Mouse (Mus musculus) hindbrain, embryonic 15.5 days (tissue): Measurements from ENCODE around the gene Dapp1. TPM values are rescaled to one million over a fixed set of nuclear protein-coding genes. Genes with fewer than 3 reads are reported as not detected.
"Not testable (repeated sequence)": the region's sequence is repeated elsewhere in the genome, so short reads cannot be mapped to it uniquely, and the experiment has no call there.

Experiments
- ATAC-seq: fragments of 200-750 bp; cut with Nextera tagmentation; 2 replicates; pipeline ENCODE4 v1.8.0; 2017; ENCODE audit warnings: low read depth, moderate number of reproducible peaks, moderate TSS enrichment; ENCODE audit not compliant: low FRiP score
- H3K27ac ChIP-seq: fragments of 300-500 bp; sonication (generic); replicated peaks from 2 replicates; pipeline ENCODE4 v1.5.1; 2015; ENCODE audit warnings: mild to moderate bottlenecking, inconsistent platforms
- H3K27me3 ChIP-seq: fragments of 300-500 bp; sonication (generic); 2 replicates; pipeline ENCODE4 v1.6.1; 2015; ENCODE audit warnings: control low read depth, inconsistent platforms
- H3K36me3 ChIP-seq: fragments of 300-500 bp; sonication (generic); 2 replicates; pipeline ENCODE4 v1.6.1; 2015; ENCODE audit warnings: control low read depth, inconsistent platforms
- H3K4me1 ChIP-seq: fragments of 300-500 bp; sonication (generic); replicated peaks from 2 replicates; pipeline ENCODE4 v1.6.1; 2015; ENCODE audit warnings: control low read depth, inconsistent platforms
- H3K4me2 ChIP-seq: fragments of 300-500 bp; sonication (generic); 2 replicates; pipeline ENCODE4 v1.6.1; 2015; ENCODE audit warnings: moderate library complexity, mild to moderate bottlenecking, inconsistent platforms
- H3K4me3 ChIP-seq: fragments of 300-500 bp; sonication (generic); 2 replicates; pipeline ENCODE4 v1.5.1; 2015; ENCODE audit warnings: mild to moderate bottlenecking, inconsistent platforms
- H3K9ac ChIP-seq: fragments of 300-500 bp; sonication (generic); 2 replicates; pipeline ENCODE4 v1.6.1; 2015; ENCODE audit warnings: inconsistent platforms
- H3K9me3 ChIP-seq: fragments of 300-500 bp; sonication (generic); 2 replicates; pipeline ENCODE4 v1.6.1; 2016; ENCODE audit warnings: control low read depth, inconsistent platforms
- WGBS: fragments of 180-500 bp; shearing (Covaris S2); methylation state at CpG from one replicate; pipeline ENCODE4 v1.1.7; 2015; 5-methylcytosine and 5-hydroxymethylcytosine counted together
- polyA plus RNA-seq: library from polyadenylated mRNA; unstranded; fragments of >200 nt; fragmentation: Nextera tagmentation; extraction: Ambion mirVana; gene quantifications from 2 replicates; pipeline ENCODE4 v1.2.1, GENCODE M21; 2015

The Dapp1 gene
- polyA plus RNA-seq, 1 experiment from 2014 or later, result 1.7 TPM

- Histone ChIP-seq H3K4me1 (peaks cover 19% of the 10 kb centered on the region), H3K9ac (no peak overlapping the region), H3K4me2 (no peak overlapping the region), H3K27ac (peak overlapping the region; percentile 67; the same call in 1 of the 2 replicates), H3K9me3 (no peaks in the 10 kb centered on the region), H3K27me3 (no peaks in the 10 kb centered on the region), H3K36me3 (no peaks in the 10 kb centered on the region), H3K4me3 (no peak overlapping the region)
- WGBS, result 34% methylated on average over 7 of the region's 7 CpGs
- ATAC-seq, result 0 out of 2 replicates have a peak, but pooled peaks have one; percentile 20
These were observed 29.5 kb downstream of the Dapp1 start for GRCm38 (mm10) chr3:137951819-137952218.

GRCm38 (mm10) chr3:137951302-137951701, 30.0 kb downstream of the Dapp1 start:
- H3K27ac ChIP-seq, H3K4me2 ChIP-seq, H3K27me3 ChIP-seq, H3K4me3 ChIP-seq, ATAC-seq, H3K9me3 ChIP-seq, H3K9ac ChIP-seq, H3K36me3 ChIP-seq: not testable (repeated sequence)
- WGBS, result 93% methylated on average over 3 of the region's 3 CpGs
- peaks cover 19% of the 10 kb centered on the region for H3K4me1 ChIP-seq

DNA sequence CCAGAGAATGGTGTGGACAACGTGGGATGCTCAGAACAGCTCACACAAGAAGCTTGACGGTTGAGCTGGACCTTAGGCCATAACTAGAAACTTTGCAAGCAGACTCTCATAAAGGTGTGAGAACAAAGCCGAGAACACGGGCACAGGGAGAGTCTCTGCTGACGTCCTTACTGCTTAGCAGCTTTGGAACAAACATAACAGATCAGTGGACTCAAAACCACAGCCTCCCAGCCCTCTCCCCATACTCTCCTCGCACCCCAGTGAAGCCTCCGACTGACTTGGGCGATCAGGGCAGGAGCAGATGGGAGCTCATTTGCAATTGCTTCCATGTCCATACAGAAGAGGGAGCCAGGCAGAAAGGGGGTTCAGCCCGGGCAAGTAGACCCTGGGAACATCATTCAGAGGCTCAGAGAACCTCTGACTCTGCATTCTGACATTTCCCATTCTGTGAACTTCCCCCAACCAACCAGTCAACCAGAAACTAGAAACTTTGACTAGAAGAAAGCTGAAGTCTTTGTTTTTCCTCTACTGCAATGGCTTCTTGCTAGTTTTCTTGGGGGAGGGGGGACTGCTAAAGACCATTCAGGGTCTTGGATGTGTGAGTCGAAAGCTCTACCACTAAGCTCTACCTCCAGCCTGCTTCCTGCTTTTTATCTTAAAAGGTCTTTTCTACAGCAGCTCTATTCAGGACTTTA, 31.0 kb downstream of the Dapp1 start:
- Histone ChIP-seq H3K4me3 (no peak overlapping the region), H3K36me3 (no peaks in the 10 kb centered on the region), H3K4me1 (peaks cover 19% of the 10 kb centered on the region), H3K9me3 (no peaks in the 10 kb centered on the region), H3K4me2 (no peak overlapping the region), H3K27me3 (no peaks in the 10 kb centered on the region), H3K27ac (no peak overlapping the region), H3K9ac (no peak overlapping the region)
- ATAC-seq, result no peak
- 85% methylated on average over 10 of the region's 10 CpGs for WGBS

GRCm38 (mm10) chr3:137947525-137947924, 33.8 kb downstream of the Dapp1 start:
- no peak overlapping the region for H3K27ac ChIP-seq
- H3K27me3 ChIP-seq, result no peaks in the 10 kb centered on the region
- H3K4me3 ChIP-seq, result no peak overlapping the region
- 85% methylated on average over 4 of the region's 4 CpGs for WGBS
- H3K36me3 ChIP-seq, result no peaks in the 10 kb centered on the region
- H3K9me3 ChIP-seq, result no peaks in the 10 kb centered on the region
- no peak overlapping the region for H3K9ac ChIP-seq
- H3K4me2 ChIP-seq, result no peak overlapping the region
- peaks cover 9% of the 10 kb centered on the region for H3K4me1 ChIP-seq
- ATAC-seq, result no peak

- no peak overlapping the region for H3K4me2 ChIP-seq
- H3K9me3 ChIP-seq, result no peaks in the 10 kb centered on the region
- no peaks in the 10 kb centered on the region for H3K36me3 ChIP-seq
- H3K27me3 ChIP-seq, result no peaks in the 10 kb centered on the region
- peaks cover 2% of the 10 kb centered on the region for H3K4me1 ChIP-seq
- H3K9ac ChIP-seq, result no peak overlapping the region
- no peak overlapping the region for H3K27ac ChIP-seq
- no peak overlapping the region for H3K4me3 ChIP-seq
- 91% methylated on average over 3 of the region's 3 CpGs for WGBS
- no peak for ATAC-seq
These were observed 34.5 kb downstream of the Dapp1 start for GRCm38 (mm10) chr3:137946827-137947226.

- Histone ChIP-seq H3K27me3 (no peaks in the 10 kb centered on the region), H3K27ac (no peak overlapping the region), H3K9me3 (no peaks in the 10 kb centered on the region), H3K9ac (no peak overlapping the region), H3K4me3 (no peak overlapping the region), H3K4me2 (no peak overlapping the region), H3K4me1 (no peaks in the 10 kb centered on the region), H3K36me3 (no peaks in the 10 kb centered on the region)
- WGBS, result 92% methylated on average over 6 of the region's 6 CpGs
- ATAC-seq, result no peak
These were observed 37.6 kb downstream of the Dapp1 start for GRCm38 (mm10) chr3:137943737-137944154.

GRCm38 (mm10) chr3:137942098-137942622, 39.2 kb downstream of the Dapp1 start:
- H3K27ac ChIP-seq, result no peak overlapping the region
- no peak overlapping the region for H3K4me3 ChIP-seq
- no peak overlapping the region for H3K9ac ChIP-seq
- H3K27me3 ChIP-seq, result no peaks in the 10 kb centered on the region
- H3K36me3 ChIP-seq, result no peaks in the 10 kb centered on the region
- 89% methylated on average over 12 of the region's 12 CpGs for WGBS
- H3K4me1 ChIP-seq, result no peaks in the 10 kb centered on the region
- no peak for ATAC-seq
- H3K4me2 ChIP-seq, result no peak overlapping the region
- H3K9me3 ChIP-seq, result no peaks in the 10 kb centered on the region

DNA sequence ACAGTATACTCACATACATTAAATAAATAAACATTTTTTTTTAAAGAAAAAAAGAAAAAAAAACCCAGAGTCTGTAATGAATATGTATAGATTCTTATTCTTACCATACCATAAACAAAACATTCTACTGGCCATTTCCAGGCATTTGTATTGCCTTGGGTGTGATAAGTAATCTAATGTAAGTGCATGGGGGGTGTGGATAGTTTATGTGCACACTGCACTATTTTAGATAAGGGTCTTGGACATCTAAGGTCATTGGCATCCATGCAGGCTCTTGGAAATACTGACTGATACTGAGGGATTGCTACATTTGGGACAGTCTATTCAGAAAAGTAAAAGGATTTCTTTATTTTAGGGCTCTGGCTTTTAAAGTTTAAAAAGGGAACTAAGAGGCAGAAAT, 39.8 kb downstream of the Dapp1 start:
- Histone ChIP-seq H3K4me3 (no peak overlapping the region), H3K4me1 (no peaks in the 10 kb centered on the region), H3K9me3 (no peaks in the 10 kb centered on the region), H3K4me2 (no peak overlapping the region), H3K27me3 (no peaks in the 10 kb centered on the region), H3K36me3 (no peaks in the 10 kb centered on the region), H3K9ac (no peak overlapping the region), H3K27ac (no peak overlapping the region)
- ATAC-seq, result no peak

DNA sequence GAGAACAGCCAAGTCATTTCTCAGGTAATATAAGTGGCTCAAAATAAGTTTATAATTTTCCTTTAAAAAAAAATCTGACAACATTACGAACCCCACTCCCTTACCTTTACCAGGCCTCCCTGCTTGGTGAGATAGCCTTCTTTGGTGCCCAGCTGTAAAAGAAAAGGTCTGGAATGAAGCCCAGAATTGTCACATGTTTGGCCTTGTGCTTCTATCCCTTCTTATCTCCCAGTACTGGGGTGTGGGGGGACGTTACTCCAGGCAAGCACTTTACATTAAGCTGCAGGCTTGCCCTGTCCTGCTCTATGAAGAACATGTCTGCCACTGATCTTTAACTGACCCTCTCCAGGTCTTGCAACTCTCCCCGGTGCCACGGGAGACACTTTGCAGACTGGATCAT, 40.6 kb downstream of the Dapp1 start:
- Histone ChIP-seq H3K4me1 (no peaks in the 10 kb centered on the region), H3K27ac (no peak overlapping the region), H3K4me3 (no peak overlapping the region), H3K4me2 (no peak overlapping the region), H3K9me3 (no peaks in the 10 kb centered on the region), H3K9ac (no peak overlapping the region), H3K36me3 (no peaks in the 10 kb centered on the region), H3K27me3 (no peaks in the 10 kb centered on the region)
- no peak for ATAC-seq
- WGBS, result 73% methylated on average over 4 of the region's 4 CpGs

GRCm38 (mm10) chr3:137938608-137939007, 42.7 kb downstream of the Dapp1 start:
- no peaks in the 10 kb centered on the region for H3K9me3 ChIP-seq
- H3K4me2 ChIP-seq, result peak overlapping the region; percentile 11; the same call in 1 of the 2 replicates
- 47% methylated on average over 6 of the region's 6 CpGs for WGBS
- H3K9ac ChIP-seq, result no peak overlapping the region
- peak; percentile 74; the same call in 1 of the 2 replicates for ATAC-seq
- no peaks in the 10 kb centered on the region for H3K36me3 ChIP-seq
- H3K4me1 ChIP-seq, result no peaks in the 10 kb centered on the region
- no peaks in the 10 kb centered on the region for H3K27me3 ChIP-seq
- 0 out of 2 replicates have a peak overlapping the region, but pooled peaks have one; percentile 1 for H3K4me3 ChIP-seq
- no peak overlapping the region for H3K27ac ChIP-seq

- Histone ChIP-seq H3K4me3 (no peak overlapping the region), H3K4me1 (no peaks in the 10 kb centered on the region), H3K9ac (no peak overlapping the region), H3K27ac (no peak overlapping the region), H3K4me2 (no peak overlapping the region), H3K36me3 (0 out of 2 replicates have a peak, but pooled peaks cover under 1% of the 10 kb centered on the region), H3K9me3 (no peaks in the 10 kb centered on the region), H3K27me3 (no peaks in the 10 kb centered on the region)
- no peak for ATAC-seq
- 41% methylated on average over 6 of the region's 6 CpGs for WGBS
These were observed 44.8 kb downstream of the Dapp1 start for GRCm38 (mm10) chr3:137936541-137936940.

DNA sequence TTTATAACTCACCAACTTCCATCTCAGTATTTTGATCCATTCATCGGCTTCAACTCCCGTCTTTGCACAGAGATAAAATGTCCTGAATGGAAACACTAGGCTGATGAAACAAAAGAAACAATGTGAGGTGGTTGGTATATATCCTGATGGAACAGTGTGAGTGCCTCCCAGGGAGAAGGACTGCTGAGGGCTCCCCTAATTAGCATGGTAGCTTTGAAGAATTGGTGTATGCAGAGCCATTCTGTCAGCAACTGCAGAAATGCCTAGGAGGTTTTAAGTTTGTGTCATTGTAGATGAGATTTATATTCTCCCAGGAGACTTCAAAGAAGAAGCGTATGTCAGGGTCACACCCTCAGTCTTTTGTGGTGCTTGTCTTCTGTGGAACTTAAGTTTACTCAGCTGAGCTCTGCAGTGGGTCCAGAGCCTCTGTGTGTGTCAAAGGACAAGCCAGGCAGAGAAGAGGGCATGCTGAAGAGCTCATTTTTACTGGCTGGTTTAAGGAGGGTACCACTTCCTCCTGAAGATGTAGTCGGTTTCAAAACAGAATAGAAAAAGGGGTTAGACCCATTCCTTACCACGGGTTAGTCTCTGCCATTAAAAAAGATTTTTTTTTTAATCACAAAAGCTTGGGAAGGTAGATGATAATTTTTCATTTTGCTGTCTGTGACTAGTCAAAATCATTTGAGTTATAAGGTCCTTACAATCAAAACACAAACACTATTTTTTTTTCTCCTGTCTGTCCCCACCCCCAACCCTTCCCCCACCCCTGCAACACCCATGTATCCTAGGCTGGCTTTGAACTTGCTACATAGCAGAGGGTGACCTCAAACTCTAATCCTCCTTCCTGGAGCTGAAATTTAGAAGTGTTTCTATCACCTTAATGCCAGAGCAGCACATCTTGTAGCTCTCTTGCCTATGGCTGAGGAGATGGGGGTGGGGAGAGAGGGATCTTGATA, 45.5 kb downstream of the Dapp1 start:
- WGBS, result 30% methylated on average over 5 of the region's 5 CpGs
- H3K27me3 ChIP-seq, result no peaks in the 10 kb centered on the region

More for the DNA sequence above, 45.5 kb downstream of the Dapp1 start:
- no peak for ATAC-seq
- Histone ChIP-seq H3K36me3 (0 out of 2 replicates have a peak, but pooled peaks cover 6% of the 10 kb centered on the region), H3K4me1 (no peaks in the 10 kb centered on the region), H3K9me3 (no peaks in the 10 kb centered on the region), H3K9ac (no peak overlapping the region), H3K27ac (no peak overlapping the region), H3K4me2 (no peak overlapping the region), H3K4me3 (no peak overlapping the region)
